ENCODE assay signal across 13 mouse cellular contexts in the genomic region with DNA sequence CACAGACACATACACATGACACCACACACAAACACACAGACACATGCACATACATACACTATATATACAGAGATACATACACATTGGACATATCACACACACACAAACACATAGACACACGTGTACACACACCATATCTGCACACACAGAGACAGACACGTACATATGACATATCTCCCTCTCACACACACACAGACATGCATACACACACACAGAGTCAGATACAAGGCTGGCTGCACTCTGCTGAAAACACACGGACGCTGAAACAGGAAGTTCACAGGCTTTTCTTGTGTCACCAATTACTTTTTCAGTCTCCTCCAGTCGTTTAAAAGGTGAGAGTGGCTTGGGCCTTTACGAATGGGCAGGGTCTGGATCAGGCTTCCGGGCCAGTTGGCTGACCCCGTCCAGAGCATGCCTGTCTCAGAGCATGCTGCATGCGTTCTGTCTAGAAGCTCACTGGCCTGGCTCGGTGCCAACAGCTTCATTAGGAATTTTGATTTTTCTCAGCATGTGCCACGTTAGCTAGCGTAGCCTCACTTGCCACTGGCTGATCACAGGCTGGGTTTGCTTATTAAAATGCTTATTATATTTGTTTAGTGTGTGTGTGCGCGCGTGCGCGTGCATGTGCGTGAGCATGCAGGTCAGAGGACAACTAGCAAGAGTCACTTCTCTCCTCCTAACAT. TPM values are rescaled to one million over a fixed set of nuclear protein-coding genes. Genes with fewer than 3 reads are reported as not detected.
A peak's percentile ranks its signal among the peaks of the same experiment; 100 is the strongest.
DNase-seq lines count a peak whose midpoint lies in the region; ATAC-seq lines count a peak whose summit lies in the region.
"Had no signal": no experiment of that assay in that cellular context is flagged by ENCODE, and none has a peak within 500 bp of the region (broad histone marks: within the 10 kb centered on the region; RNA-seq: fewer than 3 reads in every experiment).

No protein-coding gene starts in this region.

- intact Hi-C loops in left cerebral cortex, postnatal 4 days (cut with DNase I): no loop called here
- intact Hi-C loops in left cerebral cortex, postnatal 25 days (cut with DNase I): no loop called here

- no peaks in the 10 kb centered on the region for H3K9me3 ChIP-seq in forebrain, embryonic 12.5 days
- H3K9me3 ChIP-seq in midbrain, embryonic 11.5 days (ENCODE audit: control insufficient read depth, low read length): no peaks in the 10 kb centered on the region
- H3K9me3 ChIP-seq: limb, embryonic 13.5 days had no signal

- H3K4me1 ChIP-seq in forebrain, embryonic 12.5 days: peaks cover 56% of the 10 kb centered on the region
- peaks cover 5% of the 10 kb centered on the region; the same call in 1 of the 2 replicates for H3K4me1 ChIP-seq in midbrain, embryonic 11.5 days (ENCODE audit: control insufficient read depth, insufficient read depth, low read length)

- 56% methylated on average over 18 of the region's 18 CpGs for WGBS in forebrain, embryonic 12.5 days
- 69% methylated on average over 18 of the region's 18 CpGs for WGBS in midbrain, embryonic 11.5 days

- H3K4me2 ChIP-seq in forebrain, embryonic 12.5 days: no peak overlapping the region
- H3K4me2 ChIP-seq in midbrain, embryonic 11.5 days: no peak overlapping the region
- H3K4me2 ChIP-seq: limb, embryonic 13.5 days had no signal

- peaks cover 62% of the 10 kb centered on the region for H3K27me3 ChIP-seq in forebrain, embryonic 12.5 days
- H3K27me3 ChIP-seq in midbrain, embryonic 11.5 days (ENCODE audit: control insufficient read depth, insufficient read depth, low read length): peaks cover 23% of the 10 kb centered on the region
- H3K27me3 ChIP-seq: limb, embryonic 13.5 days had no signal

- H3K4me3 ChIP-seq in forebrain, embryonic 12.5 days (replicated peaks): no peak overlapping the region
- no peak overlapping the region for H3K4me3 ChIP-seq in midbrain, embryonic 11.5 days (ENCODE audit: low read depth, low read length)
- H3K4me3 ChIP-seq: limb, embryonic 13.5 days had no signal

- H3K36me3 ChIP-seq in forebrain, embryonic 12.5 days (replicated peaks): no peaks in the 10 kb centered on the region
- no peaks in the 10 kb centered on the region for H3K36me3 ChIP-seq in midbrain, embryonic 11.5 days (ENCODE audit: control insufficient read depth, insufficient read depth, low read length)
- H3K36me3 ChIP-seq: limb, embryonic 13.5 days had no signal

- DNase-seq in cerebellum, adult 18-20 months: peak; percentile 7 to 18
- DNase-seq in left cerebral cortex, postnatal 4 days: peak; percentile 65
- no peak for DNase-seq in left cerebral cortex, postnatal 25 days (ENCODE audit: low spot score in 2 of 2)
- peak; percentile 92 for DNase-seq in midbrain, embryonic 11.5 days (ENCODE audit: low spot score, missing footprints)
- no peak for DNase-seq in urinary bladder, postnatal 36 days (ENCODE audit: low spot score in 2 of 2)
- no peak for DNase-seq in left cerebral cortex, adult 9 months (ENCODE audit: low spot score in 2 of 2)
- DNase-seq: B cell, adult 2 months had no signal

- peak overlapping the region; percentile 57 for H3K27ac ChIP-seq in forebrain, embryonic 12.5 days
- no peak overlapping the region for H3K27ac ChIP-seq in midbrain, embryonic 11.5 days (ENCODE audit: low read depth, low read length)
- H3K27ac ChIP-seq: kidney, postnatal 0 days; limb, embryonic 13.5 days; macrophage had no signal

- no peak overlapping the region for H3K9ac ChIP-seq in forebrain, embryonic 12.5 days
- H3K9ac ChIP-seq in midbrain, embryonic 11.5 days (ENCODE audit: low read length): no peak overlapping the region
- H3K9ac ChIP-seq: limb, embryonic 13.5 days had no signal

- ATAC-seq in cerebellum, adult (ENCODE audit: insufficient number of reproducible peaks, low FRiP score, low TSS enrichment): no peak
- ATAC-seq in forebrain, embryonic 12.5 days (ENCODE audit: low FRiP score): 0 out of 2 replicates have a peak, but pooled peaks have one; percentile 39
- no peak for ATAC-seq in midbrain, embryonic 11.5 days (ENCODE audit: low FRiP score)

RNA-seq across cellular contexts. Expression of a gene that starts 9.4 kb away (rescaled TPM):
- 1 to 10 TPM; 1.1 TPM for total RNA-seq in left cerebral cortex, postnatal 4 days (2021)
- 1 to 10 TPM; 1.8 to 3.3 TPM for total RNA-seq in left cerebral cortex, postnatal 25 days (2021)
- 1.00 and 1.0 TPM in 2 replicates for polyA plus RNA-seq in forebrain, embryonic 12.5 days (2016; fragmentation: Nextera tagmentation; extraction: Ambion mirVana)
- polyA plus RNA-seq in midbrain, embryonic 11.5 days (2014; fragmentation: Nextera tagmentation; extraction: Ambion mirVana): 0.45 and 0.66 TPM in 2 replicates

RNA-seq across cellular contexts. Expression of a gene that starts 24.7 kb away (rescaled TPM):
- total RNA-seq in left cerebral cortex, postnatal 4 days (2021): under 1 TPM in 1 of 2 experiments, not detected in 1; 0.16 TPM
- total RNA-seq in left cerebral cortex, postnatal 25 days (2021): not detected
- 0.41 and 0.82 TPM in 2 replicates for polyA plus RNA-seq in forebrain, embryonic 12.5 days (2016; fragmentation: Nextera tagmentation; extraction: Ambion mirVana)
- 6.5 and 6.9 TPM in 2 replicates for polyA plus RNA-seq in midbrain, embryonic 11.5 days (2014; fragmentation: Nextera tagmentation; extraction: Ambion mirVana)
- total RNA-seq: heart, adult 8-10 months had no signal
- polyA plus RNA-seq: kidney, postnatal 0 days; limb, embryonic 13.5 days; macrophage had no signal

Comparison
In these comparisons a context has a peak if more than half of its experiments do, and no peak if none do; other contexts are left out.
1. DNase-seq: peak in cerebellum, adult 18-20 months (2 of 2), left cerebral cortex, postnatal 4 days (single experiment) and midbrain, embryonic 11.5 days (single experiment); none in left cerebral cortex, postnatal 25 days (0 of 2), urinary bladder, postnatal 36 days (0 of 2) and left cerebral cortex, adult 9 months (0 of 2).